In the genomic region with DNA sequence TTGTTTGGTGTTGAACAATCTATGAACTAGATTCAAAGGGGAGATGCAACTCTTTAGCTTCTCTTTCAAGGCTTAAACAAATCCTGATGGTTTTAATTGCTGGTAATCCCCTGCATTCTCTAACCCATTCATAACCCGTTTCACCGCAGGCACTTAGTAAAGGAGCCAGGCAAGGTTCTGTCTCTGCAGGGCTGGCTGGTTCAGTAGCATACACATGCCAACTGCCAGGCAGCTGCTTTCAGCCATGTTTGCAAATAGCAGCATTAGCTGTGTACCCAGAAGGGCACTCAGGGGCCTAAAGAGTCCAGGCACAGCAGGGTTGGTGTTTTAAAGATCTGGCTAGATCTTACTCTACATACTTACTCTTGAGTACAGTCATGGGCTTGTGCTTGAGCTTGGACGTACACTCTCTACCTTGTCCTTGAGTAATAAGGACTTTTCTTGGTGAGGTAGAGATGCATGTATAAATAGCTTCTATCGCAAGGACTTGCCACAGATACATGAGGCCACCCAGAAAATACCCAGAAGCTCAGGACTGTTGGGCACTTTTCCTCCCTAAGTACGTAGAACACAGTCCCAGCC, we compare ENCODE assay signal across 23 mouse cellular contexts.
"Had no signal": no experiment of that assay in that cellular context is flagged by ENCODE, and none has a peak within 500 bp of the region (broad histone marks: within the 10 kb centered on the region; RNA-seq: fewer than 3 reads in every experiment).

No protein-coding gene starts in this region.

- H3K4me2 ChIP-seq: limb, embryonic 12.5 days; limb, embryonic 15.5 days; liver, embryonic 11.5 days; lung, embryonic 15.5 days; midbrain, embryonic 11.5 days; neural tube, embryonic 13.5 days had no signal

- H3K27ac ChIP-seq: limb, embryonic 12.5 days; limb, embryonic 15.5 days; liver, embryonic 14.5 days; lung, embryonic 15.5 days; neural tube, embryonic 13.5 days; stomach, postnatal 0 days had no signal

- H3K9me3 ChIP-seq: limb, embryonic 12.5 days; limb, embryonic 15.5 days; lung, embryonic 15.5 days; neural tube, embryonic 13.5 days had no signal

- H3K4me3 ChIP-seq: limb, embryonic 12.5 days; limb, embryonic 15.5 days; lung, embryonic 15.5 days; myocyte; neural tube, embryonic 13.5 days had no signal

- H3K27me3 ChIP-seq: limb, embryonic 12.5 days; limb, embryonic 15.5 days; lung, embryonic 15.5 days; neural tube, embryonic 13.5 days had no signal

- DNase-seq: kidney, adult 11 months; kidney, adult 8-10 months; kidney, postnatal 14 days; kidney, postnatal 4 days; left cerebral cortex, postnatal 4 days; liver, postnatal 0 days; lung, postnatal 14 days; lung, postnatal 4 days; right cerebral cortex, adult 18-20 months; right cerebral cortex, postnatal 14 days; right cerebral cortex, postnatal 4 days; thymus, adult 2 months; thymus, postnatal 25 days had no signal

- H3K4me1 ChIP-seq: lung, embryonic 15.5 days; neural tube, embryonic 13.5 days had no signal

- ATAC-seq: liver, postnatal 0 days; midbrain, embryonic 16.5 days had no signal

- H3K9ac ChIP-seq: limb, embryonic 12.5 days; limb, embryonic 15.5 days; liver, embryonic 14.5 days; liver, postnatal 0 days; lung, embryonic 15.5 days; neural tube, embryonic 13.5 days had no signal

- H3K36me3 ChIP-seq: limb, embryonic 12.5 days; limb, embryonic 15.5 days; lung, embryonic 15.5 days; neural tube, embryonic 13.5 days had no signal
